Mouse (Mus musculus) mouse embryonic stem cell (cell line): ENCODE results near the gene Lrrc4c.

Source experiments
- in situ Hi-C, 2 experiments: fragments of 300-500 bp; cut with MboI; formaldehyde crosslinking; loops; 1 replicate in 1 of 2; 3 replicates in 1 of 2; pipeline ENCODE4 v1.14.3; 2019 to 2020; ENCODE audit warnings: low sequenced_read_pairs in 2 of 2, low pct_unique_long_range_greater_than_20kb in 1 of 2, mixed read lengths in 1 of 2; ENCODE audit not compliant: unreplicated experiment in 1 of 2

Gene Lrrc4c

DNA sequence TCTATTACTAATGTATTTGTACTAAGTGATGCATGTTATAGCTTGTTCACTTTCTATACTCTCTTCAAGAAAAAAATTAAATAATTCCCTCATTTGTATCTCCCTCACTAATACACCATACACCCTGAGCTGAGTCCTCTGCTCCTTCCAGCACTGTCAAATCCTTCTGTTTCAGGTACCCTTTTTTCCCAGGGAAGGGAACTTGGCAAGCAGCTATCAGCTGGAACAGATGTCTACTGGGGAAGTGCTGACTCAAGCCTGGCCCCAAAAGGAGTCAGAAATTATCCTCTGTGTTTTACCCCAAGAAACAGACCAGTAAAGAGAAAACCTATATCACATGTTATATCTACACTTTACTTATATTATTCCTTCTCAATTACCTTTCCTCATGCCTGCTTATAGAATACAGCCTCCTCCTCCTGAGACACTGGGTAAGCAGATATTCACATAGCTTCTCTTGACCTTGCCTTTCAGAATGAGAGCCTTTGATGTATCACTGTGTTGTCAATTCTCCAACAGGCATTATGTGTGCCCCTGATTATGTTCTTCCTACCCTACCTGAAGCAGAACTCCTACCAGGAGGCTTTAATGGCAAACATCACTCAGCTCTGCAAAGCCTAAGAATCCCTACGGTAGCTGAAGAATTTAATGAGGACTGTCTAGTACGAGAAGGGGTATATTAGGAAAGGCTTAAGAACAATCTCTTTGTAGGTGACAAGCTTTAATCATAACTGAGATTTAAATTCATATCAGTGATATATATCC, 785.6 kb downstream of the Lrrc4c start:
- in situ Hi-C loops, result no loop called here

GRCm38 (mm10) chr2:97124246-97124645, 806.3 kb downstream of the Lrrc4c start:
- in situ Hi-C loops, result no loop called here

- in situ Hi-C loops, result no loop called here
Measured at GRCm38 (mm10) chr2:97138454-97138853, 820.5 kb downstream of the Lrrc4c start.

DNA sequence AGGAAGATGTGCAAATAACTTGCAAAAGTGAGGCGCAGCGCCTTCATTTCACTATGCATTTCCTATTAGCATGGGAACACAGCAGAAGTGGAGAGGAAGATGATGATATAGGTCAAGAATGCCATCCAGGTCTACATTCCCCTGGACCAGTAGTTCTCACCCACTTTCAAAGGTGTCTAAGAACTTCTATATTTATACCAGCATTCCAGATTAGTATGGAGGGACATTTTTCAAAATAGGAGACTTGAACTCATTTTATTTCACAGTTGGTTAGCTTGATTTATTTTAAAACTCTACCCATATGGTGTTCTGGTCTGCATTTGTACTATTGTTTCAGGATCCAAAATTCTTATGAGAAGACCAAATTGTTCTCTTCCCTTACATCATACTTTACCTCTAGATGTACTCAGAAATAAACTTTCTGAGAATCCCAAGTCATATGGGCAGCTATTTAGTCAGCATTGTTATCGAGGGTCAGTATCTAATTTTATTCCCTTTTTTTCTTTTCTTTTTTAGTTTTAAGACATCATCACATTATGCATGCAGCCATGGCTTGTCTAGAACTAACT, 833.7 kb downstream of the Lrrc4c start:
- in situ Hi-C loops, result no loop called here

DNA sequence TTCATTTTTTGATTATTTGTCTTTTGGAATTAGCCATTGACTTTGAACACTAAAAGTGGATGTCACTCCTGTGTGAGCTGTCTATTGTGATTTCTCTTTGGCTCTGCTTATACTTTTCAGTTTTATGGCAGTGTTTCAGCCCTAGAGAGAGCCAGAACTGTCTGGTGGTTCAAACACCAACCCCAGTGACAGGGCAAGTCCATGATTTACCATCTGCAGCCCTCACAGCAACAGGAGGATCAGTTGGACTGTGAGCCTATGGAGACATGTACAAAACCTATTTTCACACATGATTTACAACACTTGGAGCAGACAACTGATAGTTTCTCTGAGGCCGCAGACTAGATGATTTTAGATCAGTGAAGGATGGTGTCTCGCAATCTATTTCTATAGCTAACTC, 847.8 kb downstream of the Lrrc4c start:
- in situ Hi-C loops, result no loop called here

GRCm38 (mm10) chr2:97178399-97178798, 860.4 kb downstream of the Lrrc4c start:
- in situ Hi-C loops, result no loop called here

GRCm38 (mm10) chr2:97196968-97197606, 879.1 kb downstream of the Lrrc4c start:
- in situ Hi-C loops, result no loop called here

DNA sequence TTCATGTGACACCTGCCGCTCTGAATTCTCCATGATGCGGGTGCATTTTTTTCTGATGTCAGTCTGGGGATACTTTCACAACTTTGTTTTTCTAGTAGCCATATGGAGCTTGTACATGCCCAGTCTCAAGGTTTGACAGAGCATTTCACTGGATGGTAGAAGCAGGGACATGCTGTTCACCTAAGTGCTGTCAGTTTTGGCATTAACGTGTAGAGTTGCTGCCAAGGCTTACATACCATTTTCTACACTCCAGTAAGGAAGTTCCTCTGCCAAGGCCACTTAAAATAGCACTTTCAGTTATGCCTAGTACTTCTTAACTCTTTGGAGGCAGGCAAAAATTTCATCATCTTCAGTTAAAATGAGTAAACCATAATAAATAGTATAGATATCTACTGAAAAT, 915.0 kb downstream of the Lrrc4c start:
- in situ Hi-C loops, result no loop called here

GRCm38 (mm10) chr2:97234074-97234473, 916.1 kb downstream of the Lrrc4c start:
- in situ Hi-C loops, result no loop called here

DNA sequence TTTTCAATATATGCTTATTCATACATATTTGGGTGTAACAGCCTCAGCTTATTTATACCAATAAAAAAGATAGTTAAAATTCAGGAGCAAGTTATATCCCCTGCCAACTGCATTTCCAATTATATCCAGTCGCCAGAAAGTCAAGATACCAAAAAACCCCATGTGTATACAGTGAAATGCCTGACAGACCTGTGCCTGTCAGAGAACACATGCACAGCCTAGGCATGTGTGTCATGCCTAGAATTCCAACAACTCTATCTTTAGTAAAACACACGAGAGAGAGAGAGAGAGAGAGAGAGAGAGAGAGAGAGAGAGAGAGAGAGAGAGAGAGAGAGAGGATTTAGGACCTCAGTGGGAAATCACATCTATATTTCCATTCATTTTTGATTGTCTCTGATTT, 956.7 kb downstream of the Lrrc4c start:
- in situ Hi-C loops, result no loop called here

DNA sequence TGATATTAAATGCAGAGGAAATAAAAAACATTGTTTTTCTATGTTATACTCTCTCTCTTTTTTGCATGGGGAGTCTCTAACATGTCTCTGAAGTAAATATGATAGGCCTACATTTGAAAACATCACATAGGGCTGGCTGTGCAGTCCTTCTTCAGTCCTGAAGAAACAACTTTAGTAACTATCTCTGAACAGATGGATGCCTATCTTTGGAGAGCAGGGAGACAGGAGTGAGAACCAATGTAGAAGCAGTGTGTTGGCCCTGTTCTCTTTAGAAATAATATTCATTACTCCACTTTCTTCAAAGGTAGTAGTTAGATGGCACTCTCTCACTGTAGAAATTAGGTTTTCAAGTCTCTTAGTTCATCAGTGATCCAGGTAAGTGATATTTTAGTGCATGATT, 967.0 kb downstream of the Lrrc4c start:
- in situ Hi-C loops, result no loop called here

DNA sequence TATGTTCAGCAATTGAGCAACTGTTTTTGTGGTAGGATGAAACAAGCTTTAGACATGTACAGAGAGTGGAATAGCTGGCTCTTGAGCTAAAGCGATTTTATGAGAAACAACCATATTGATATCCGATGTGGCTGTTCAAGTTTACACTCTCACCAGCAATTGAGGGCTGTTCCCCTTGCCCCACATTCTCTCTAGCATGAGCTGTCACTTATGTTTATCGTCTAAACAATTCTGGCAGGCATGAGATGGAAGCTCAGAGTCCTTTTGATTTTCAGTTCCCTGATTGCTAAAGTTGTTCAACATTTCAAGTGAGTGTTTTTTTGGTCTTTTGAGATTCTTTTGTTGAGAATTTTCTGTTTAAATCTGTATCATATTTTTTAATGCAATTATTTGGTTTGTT, 976.2 kb downstream of the Lrrc4c start:
- in situ Hi-C loops, result no loop called here

GRCm38 (mm10) chr2:97299704-97300103, 981.7 kb downstream of the Lrrc4c start:
- in situ Hi-C loops, result no loop called here

DNA sequence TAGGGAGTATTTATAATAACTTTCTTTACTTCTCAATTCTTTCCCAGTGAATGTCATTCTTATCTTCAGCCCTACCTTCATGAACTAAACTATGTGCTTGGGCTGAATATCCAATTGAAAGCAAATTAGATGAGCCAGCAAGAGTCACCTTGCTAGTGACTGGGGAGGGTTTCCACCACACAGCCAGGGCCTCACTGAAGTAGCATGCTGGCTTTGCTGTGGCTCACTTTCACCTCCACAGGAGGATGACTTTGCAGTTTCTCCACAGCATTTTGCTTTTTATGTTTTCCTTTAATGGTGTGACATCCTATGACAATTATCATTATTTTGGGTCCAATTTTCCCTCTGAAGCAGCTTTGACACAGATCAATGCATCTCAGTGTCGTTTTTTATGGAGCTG, 1000.0 kb downstream of the Lrrc4c start:
- in situ Hi-C loops, result no loop called here

- in situ Hi-C loops, result no loop called here
Measured at GRCm38 (mm10) chr2:97318536-97318935, 1000.6 kb downstream of the Lrrc4c start.

DNA sequence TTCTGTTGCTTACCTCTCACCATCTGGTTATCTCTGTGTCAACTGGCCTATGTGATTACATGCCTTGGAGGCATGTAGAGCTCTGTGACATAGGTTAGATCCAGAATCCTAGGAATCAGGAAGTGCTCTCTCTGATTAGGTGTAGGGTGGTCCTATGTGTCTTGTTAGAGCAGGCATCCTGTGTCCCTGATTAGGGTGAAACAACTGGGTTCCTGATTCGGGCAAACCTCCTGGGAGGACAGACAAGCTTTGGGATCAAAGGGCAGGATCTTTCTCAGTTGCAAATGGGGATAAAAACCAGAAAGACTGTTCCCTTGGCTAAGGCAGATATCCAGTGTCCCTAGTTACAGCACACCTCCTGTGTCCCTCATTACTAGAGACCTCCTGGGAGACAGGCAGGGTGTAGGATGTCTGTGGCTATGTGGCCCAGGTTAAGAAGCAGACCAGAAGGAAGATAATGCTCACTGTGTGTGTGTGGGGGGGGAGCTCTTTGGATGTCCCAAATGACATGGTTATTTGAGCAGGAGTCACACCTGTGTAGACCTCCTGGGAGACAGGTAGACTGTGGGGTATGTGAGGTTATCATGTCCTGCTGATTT, 1014.2 kb downstream of the Lrrc4c start:
- in situ Hi-C loops, result no loop called here

GRCm38 (mm10) chr2:97339627-97340026, 1021.7 kb downstream of the Lrrc4c start:
- in situ Hi-C loops, result no loop called here

DNA sequence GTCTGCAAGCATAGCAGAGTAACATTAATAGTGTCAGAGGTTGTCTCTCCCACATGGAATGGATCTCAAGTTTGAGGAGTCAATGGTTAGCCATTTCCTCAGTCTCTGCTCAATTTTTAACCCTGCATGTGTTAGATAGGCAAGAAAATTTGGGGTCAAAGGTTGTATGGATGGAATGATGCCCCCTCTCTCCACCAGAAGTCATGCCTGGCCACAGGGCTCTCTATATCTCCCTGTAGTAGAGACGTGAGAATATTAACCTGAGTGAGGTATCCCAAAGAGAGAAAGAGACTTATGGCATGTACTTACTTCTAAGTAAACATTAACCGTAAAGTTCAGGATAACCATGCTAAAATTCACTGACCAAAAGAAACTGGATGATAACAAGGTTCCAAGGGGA, 1043.3 kb downstream of the Lrrc4c start:
- in situ Hi-C loops, result no loop called here

- in situ Hi-C loops, result no loop called here
Measured at GRCm38 (mm10) chr2:97369978-97370377, 1052.0 kb downstream of the Lrrc4c start.

GRCm38 (mm10) chr2:97391437-97391836, 1073.5 kb downstream of the Lrrc4c start:
- in situ Hi-C loops, result no loop called here
